Mouse (Mus musculus) intestine, embryonic 15.5 days (tissue): ENCODE results near the gene Snapc5. TPM values are rescaled to one million over a fixed set of nuclear protein-coding genes. Genes with fewer than 3 reads are reported as not detected.
A peak's percentile ranks its signal among the peaks of the same experiment; 100 is the strongest.
"Not testable (repeated sequence)": the region's sequence is repeated elsewhere in the genome, so short reads cannot be mapped to it uniquely, and the experiment has no call there.

Experiments
- ATAC-seq: fragments of 200-750 bp; cut with Nextera tagmentation; 2 replicates; pipeline ENCODE4 v1.8.0; 2017; ENCODE audit warnings: moderate TSS enrichment, moderate library complexity
- H3K27ac ChIP-seq: fragments of 300-500 bp; sonication (generic); 2 replicates; pipeline ENCODE4 v1.5.1; 2015; ENCODE audit warnings: mild to moderate bottlenecking, inconsistent platforms
- H3K27me3 ChIP-seq: fragments of 300-500 bp; sonication (generic); replicated peaks from 2 replicates; pipeline ENCODE4 v1.6.1; 2015; ENCODE audit warnings: inconsistent platforms
- H3K36me3 ChIP-seq: fragments of 300-500 bp; sonication (generic); 2 replicates; pipeline ENCODE4 v1.6.1; 2015; ENCODE audit warnings: inconsistent platforms
- H3K4me1 ChIP-seq: fragments of 300-500 bp; sonication (generic); replicated peaks from 2 replicates; pipeline ENCODE4 v1.6.1; 2015; ENCODE audit warnings: inconsistent platforms
- H3K4me2 ChIP-seq: fragments of 300-500 bp; sonication (generic); replicated peaks from 2 replicates; pipeline ENCODE4 v1.6.1; 2015; ENCODE audit warnings: mild to moderate bottlenecking, inconsistent platforms
- H3K4me3 ChIP-seq: fragments of 300-500 bp; sonication (generic); replicated peaks from 2 replicates; pipeline ENCODE4 v1.5.1; 2015; ENCODE audit warnings: inconsistent platforms
- H3K9ac ChIP-seq: fragments of 300-500 bp; sonication (generic); 2 replicates; pipeline ENCODE4 v1.6.1; 2015; ENCODE audit warnings: inconsistent platforms
- H3K9me3 ChIP-seq: fragments of 300-500 bp; sonication (generic); 2 replicates; pipeline ENCODE4 v1.6.1; 2016; ENCODE audit warnings: inconsistent platforms
- WGBS: fragments of 180-500 bp; shearing (Covaris S2); methylation state at CpG from one replicate; pipeline ENCODE4 v1.1.7; 2015; 5-methylcytosine and 5-hydroxymethylcytosine counted together
- polyA plus RNA-seq: library from polyadenylated mRNA; unstranded; fragments of >200 nt; fragmentation: Nextera tagmentation; extraction: Ambion mirVana; gene quantifications from 2 replicates; pipeline ENCODE4 v1.2.1, GENCODE M21; 2015

Snapc5 gene
- polyA plus RNA-seq, 1 experiment from 2014 or later = 29.3 TPM

DNA sequence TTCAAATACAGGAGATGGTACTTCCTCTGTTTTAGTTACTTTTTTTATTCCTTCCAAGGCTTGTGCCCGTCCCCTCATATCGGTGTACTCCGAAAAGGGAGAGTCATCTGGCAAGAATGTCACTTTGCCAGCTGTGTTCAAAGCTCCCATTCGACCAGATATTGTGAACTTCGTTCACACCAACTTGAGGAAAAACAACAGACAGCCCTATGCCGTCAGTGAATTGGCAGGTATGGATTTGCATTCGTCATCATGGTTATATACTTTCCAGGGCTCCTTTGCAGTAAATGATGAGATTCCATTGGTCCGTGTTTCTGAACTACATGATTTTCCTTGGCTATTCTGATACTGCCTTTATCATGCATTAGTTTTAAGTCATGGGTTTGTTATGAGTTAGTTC lies 4.3 kb upstream of the Snapc5 start:
- H3K9ac ChIP-seq = no peak overlapping the region
- peaks cover 4% of the 10 kb centered on the region; the same call in 1 of the 2 replicates for H3K4me1 ChIP-seq
- peak overlapping the region; percentile 65 for H3K4me2 ChIP-seq
- H3K4me3 ChIP-seq = peak overlapping the region; percentile 83
- no peak overlapping the region for H3K27ac ChIP-seq
- peaks cover 34% of the 10 kb centered on the region for H3K36me3 ChIP-seq
- ATAC-seq = no peak
- H3K9me3 ChIP-seq = no peaks in the 10 kb centered on the region
- 53% methylated on average over 8 of the region's 8 CpGs for WGBS
- no peaks in the 10 kb centered on the region for H3K27me3 ChIP-seq

DNA sequence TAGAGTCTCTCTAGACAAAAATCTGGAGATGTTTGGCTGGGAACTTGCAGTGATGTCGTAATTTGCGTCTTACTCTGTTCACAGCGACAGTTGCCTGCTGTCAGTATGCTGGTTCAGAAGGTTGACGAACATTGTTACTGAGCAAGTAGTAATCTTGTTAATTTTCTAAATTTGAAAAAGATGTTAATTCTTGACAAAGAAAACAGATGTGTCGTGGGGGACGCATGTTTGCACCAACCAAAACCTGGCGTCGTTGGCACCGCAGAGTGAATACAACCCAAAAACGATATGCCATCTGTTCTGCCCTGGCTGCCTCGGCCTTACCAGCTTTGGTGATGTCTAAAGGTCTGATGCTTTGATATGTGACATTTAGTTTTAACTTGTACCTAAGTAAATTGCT lies 3.7 kb upstream of the Snapc5 start:
- H3K9ac ChIP-seq = no peak overlapping the region
- H3K36me3 ChIP-seq = peaks cover 37% of the 10 kb centered on the region
- peaks cover 9% of the 10 kb centered on the region; the same call in 1 of the 2 replicates for H3K4me1 ChIP-seq
- no peaks in the 10 kb centered on the region for H3K9me3 ChIP-seq
- no peak overlapping the region for H3K4me3 ChIP-seq
- no peak overlapping the region for H3K27ac ChIP-seq
- peak overlapping the region; percentile 65; the same call in 1 of the 2 replicates for H3K4me2 ChIP-seq
- WGBS = 88% methylated on average over 11 of the region's 11 CpGs
- ATAC-seq = no peak
- no peaks in the 10 kb centered on the region for H3K27me3 ChIP-seq

DNA sequence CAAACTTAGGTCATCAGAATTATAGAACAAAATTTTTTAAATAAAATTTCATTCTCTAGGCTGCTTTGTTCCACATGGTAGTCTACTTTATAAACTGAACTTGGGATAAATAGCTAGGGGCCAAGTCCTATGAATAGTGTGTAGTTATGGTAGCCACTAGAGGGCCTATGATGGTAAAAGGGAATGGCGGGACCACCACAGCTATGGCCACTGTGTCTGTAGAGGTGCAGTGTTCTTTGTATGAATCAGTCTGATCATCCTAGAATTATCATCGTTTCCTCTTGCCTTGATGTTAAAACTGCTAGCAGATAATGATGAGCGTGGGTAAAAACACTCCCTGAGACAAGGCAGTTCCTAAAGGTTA lies 482 bp upstream of the Snapc5 start:
- peak overlapping the region; percentile 68; the same call in 1 of the 2 replicates for H3K4me3 ChIP-seq
- no peaks in the 10 kb centered on the region for H3K27me3 ChIP-seq
- H3K9ac ChIP-seq = no peak overlapping the region
- peaks cover 6% of the 10 kb centered on the region; the same call in 1 of the 2 replicates for H3K4me1 ChIP-seq
- peaks cover 47% of the 10 kb centered on the region for H3K36me3 ChIP-seq
- H3K27ac ChIP-seq = peak overlapping the region; percentile 91
- peak; percentile 50 for ATAC-seq
- H3K9me3 ChIP-seq = no peaks in the 10 kb centered on the region
- peak overlapping the region; percentile 59 for H3K4me2 ChIP-seq
- 37% methylated on average over 3 of the region's 3 CpGs for WGBS

DNA sequence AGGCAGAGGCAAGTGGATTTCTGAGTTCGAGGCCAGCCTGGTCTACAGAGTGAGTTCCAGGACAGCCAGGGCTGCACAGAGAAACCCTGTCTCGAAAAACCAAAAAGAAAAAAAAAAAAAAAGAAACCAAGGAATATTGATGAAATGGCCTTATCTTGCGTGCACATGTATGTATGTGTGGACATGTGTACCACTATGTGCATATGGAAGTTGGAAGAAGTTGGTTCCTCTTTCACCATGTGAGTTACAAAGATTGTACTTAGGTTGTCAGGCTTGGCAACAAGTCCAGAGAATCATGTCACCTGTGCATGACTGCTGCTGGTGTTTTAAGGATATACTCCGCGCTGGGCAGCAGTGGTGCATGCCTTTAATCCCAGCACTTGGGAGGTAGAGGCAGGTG lies 4.2 kb downstream of the Snapc5 start:
- H3K36me3 ChIP-seq = peaks cover 31% of the 10 kb centered on the region
- not testable (repeated sequence) for H3K4me3 ChIP-seq, ATAC-seq, H3K27me3 ChIP-seq, H3K27ac ChIP-seq, H3K4me1 ChIP-seq, H3K4me2 ChIP-seq, H3K9me3 ChIP-seq, H3K9ac ChIP-seq
- WGBS = 91% methylated on average over 5 of the region's 5 CpGs

- Histone ChIP-seq H3K9me3 (no peaks in the 10 kb centered on the region), H3K27me3 (no peaks in the 10 kb centered on the region), H3K4me2 (no peak overlapping the region), H3K4me1 (peaks cover 6% of the 10 kb centered on the region; the same call in 1 of the 2 replicates), H3K9ac (no peak overlapping the region), H3K27ac (no peak overlapping the region), H3K36me3 (peaks cover 31% of the 10 kb centered on the region), H3K4me3 (no peak overlapping the region)
- WGBS = 93% methylated on average over 5 of the region's 5 CpGs
- no peak for ATAC-seq
Measured at GRCm38 (mm10) chr9:64184166-64184840, 5.2 kb downstream of the Snapc5 start.

- 81% methylated on average over 1 of the region's 1 CpGs for WGBS
- H3K27ac ChIP-seq = no peak overlapping the region
- ATAC-seq = no peak
- peaks cover 27% of the 10 kb centered on the region for H3K36me3 ChIP-seq
- peaks cover 5% of the 10 kb centered on the region; the same call in 1 of the 2 replicates for H3K4me1 ChIP-seq
- no peaks in the 10 kb centered on the region for H3K27me3 ChIP-seq
- no peaks in the 10 kb centered on the region for H3K9me3 ChIP-seq
- H3K4me2 ChIP-seq = no peak overlapping the region
- no peak overlapping the region for H3K9ac ChIP-seq
- H3K4me3 ChIP-seq = no peak overlapping the region
Measured at GRCm38 (mm10) chr9:64193879-64194278, 14.8 kb downstream of the Snapc5 start.

- 66% methylated on average over 4 of the region's 4 CpGs for WGBS
- Histone ChIP-seq H3K27ac (no peak overlapping the region), H3K4me3 (no peak overlapping the region), H3K9me3 (no peaks in the 10 kb centered on the region), H3K27me3 (no peaks in the 10 kb centered on the region), H3K36me3 (peaks cover 24% of the 10 kb centered on the region), H3K4me2 (no peak overlapping the region), H3K4me1 (peaks cover 9% of the 10 kb centered on the region; the same call in 1 of the 2 replicates), H3K9ac (no peak overlapping the region; the same call in 1 of the 2 replicates)
- no peak for ATAC-seq
Measured at GRCm38 (mm10) chr9:64195554-64195953, 16.5 kb downstream of the Snapc5 start.

DNA sequence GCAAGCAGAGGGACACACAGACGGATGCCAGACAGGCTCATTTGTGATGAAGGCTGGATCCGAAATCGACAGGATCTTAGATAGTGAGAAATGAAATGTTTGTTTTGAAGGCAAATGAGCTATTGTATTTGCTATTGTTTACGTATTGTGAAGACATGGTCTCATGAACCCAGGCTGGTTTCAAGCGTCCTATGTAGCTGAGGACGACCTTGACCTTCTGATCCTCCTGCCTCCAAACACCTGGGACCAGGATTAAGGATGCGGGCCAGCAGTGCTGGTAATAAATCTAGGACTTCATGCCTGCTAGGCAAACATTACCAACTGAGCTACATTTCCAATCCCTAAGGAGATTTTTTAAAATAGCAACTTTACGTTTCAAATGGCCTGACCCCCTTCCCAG lies 18.4 kb downstream of the Snapc5 start:
- 76% methylated on average over 8 of the region's 8 CpGs for WGBS
- H3K27ac ChIP-seq = no peak overlapping the region
- peaks cover 13% of the 10 kb centered on the region for H3K36me3 ChIP-seq
- no peaks in the 10 kb centered on the region for H3K9me3 ChIP-seq
- no peak overlapping the region for H3K4me2 ChIP-seq
- H3K9ac ChIP-seq = no peak overlapping the region
- no peak for ATAC-seq
- no peak overlapping the region for H3K4me3 ChIP-seq
- peaks cover 9% of the 10 kb centered on the region; the same call in 1 of the 2 replicates for H3K4me1 ChIP-seq
- no peaks in the 10 kb centered on the region for H3K27me3 ChIP-seq

GRCm38 (mm10) chr9:64198068-64198762 lies 19.1 kb downstream of the Snapc5 start:
- Histone ChIP-seq H3K9ac (no peak overlapping the region), H3K4me2 (no peak overlapping the region), H3K4me3 (no peak overlapping the region), H3K27me3 (no peaks in the 10 kb centered on the region), H3K27ac (peak overlapping the region; percentile 72), H3K9me3 (no peaks in the 10 kb centered on the region), H3K4me1 (peaks cover 9% of the 10 kb centered on the region; the same call in 1 of the 2 replicates), H3K36me3 (peaks cover 8% of the 10 kb centered on the region)
- 0 out of 2 replicates have a peak, but pooled peaks have one; percentile 17 for ATAC-seq
- 91% methylated on average over 5 of the region's 5 CpGs for WGBS

DNA sequence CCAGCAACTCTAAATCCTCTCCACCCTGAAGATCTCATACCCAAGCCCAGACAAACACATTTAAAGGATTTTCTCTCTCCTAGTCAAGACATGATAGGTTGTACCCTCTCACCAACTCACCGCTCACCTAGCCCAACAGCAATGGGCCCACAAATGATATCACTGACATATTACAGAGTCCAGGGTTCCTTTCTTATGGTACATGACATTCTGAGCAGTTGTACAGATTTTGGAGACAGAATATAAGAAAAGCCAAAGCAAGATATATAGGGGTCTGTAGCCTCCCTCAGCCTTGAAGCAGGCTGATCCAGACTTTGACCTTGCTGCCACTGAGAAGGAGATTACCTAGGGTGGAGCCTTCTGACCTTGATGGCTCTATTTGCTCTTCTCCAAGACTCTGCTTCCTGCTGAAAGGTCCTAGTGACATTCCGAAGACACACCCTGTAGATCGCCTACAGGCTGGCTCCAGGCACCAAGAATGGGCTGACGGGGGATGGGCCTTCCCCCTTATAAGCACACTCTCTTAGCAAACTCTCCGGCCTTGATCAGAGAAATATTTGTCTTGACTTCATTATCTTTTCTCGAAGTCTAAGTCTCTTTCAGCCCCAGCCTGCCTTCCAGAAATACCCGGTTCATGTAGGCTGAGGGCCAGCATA lies 19.8 kb downstream of the Snapc5 start:
- H3K4me2 ChIP-seq, H3K9me3 ChIP-seq, H3K9ac ChIP-seq, H3K4me1 ChIP-seq, H3K36me3 ChIP-seq, H3K4me3 ChIP-seq, H3K27me3 ChIP-seq: not testable (repeated sequence)
- WGBS = 68% methylated on average over 7 of the region's 7 CpGs
- peak; percentile 55 for ATAC-seq
- H3K27ac ChIP-seq = peak overlapping the region; percentile 72

- Histone ChIP-seq H3K27me3 (no peaks in the 10 kb centered on the region), H3K9ac (no peak overlapping the region), H3K4me2 (no peak overlapping the region), H3K27ac (peak overlapping the region; percentile 71), H3K4me3 (no peak overlapping the region), H3K4me1 (peaks cover 9% of the 10 kb centered on the region; the same call in 1 of the 2 replicates), H3K36me3 (peaks cover 6% of the 10 kb centered on the region; the same call in 1 of the 2 replicates), H3K9me3 (no peaks in the 10 kb centered on the region)
- peak; percentile 84 for ATAC-seq
- 43% methylated on average over 2 of the region's 2 CpGs for WGBS
Measured at GRCm38 (mm10) chr9:64199897-64200296, 20.8 kb downstream of the Snapc5 start.

DNA sequence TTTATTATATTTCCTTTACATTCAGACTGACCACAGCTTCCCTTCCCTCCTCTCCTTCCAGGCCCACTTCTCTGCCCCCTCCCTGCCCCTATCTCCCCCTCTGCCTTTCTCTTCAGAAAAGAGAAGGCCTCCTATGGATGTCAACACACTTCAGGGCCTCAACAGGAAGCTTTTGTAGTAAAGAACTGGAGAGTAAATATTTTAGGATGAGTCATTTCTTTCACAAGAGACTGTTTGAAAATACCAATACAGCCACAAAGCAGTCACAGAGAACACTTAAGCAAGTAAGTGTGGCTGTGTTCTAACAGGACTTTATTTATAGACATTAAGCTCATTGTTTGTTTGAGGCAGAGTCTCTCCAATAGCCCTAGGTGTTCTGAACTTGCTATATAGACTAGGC lies 23.3 kb downstream of the Snapc5 start:
- Histone ChIP-seq H3K4me1 (peaks cover 9% of the 10 kb centered on the region; the same call in 1 of the 2 replicates), H3K27ac (no peak overlapping the region; the same call in 1 of the 2 replicates)

More for the DNA sequence above, 23.3 kb downstream of the Snapc5 start:
- no peaks in the 10 kb centered on the region for H3K9me3 ChIP-seq
- no peak overlapping the region for H3K4me3 ChIP-seq
- H3K27me3 ChIP-seq = no peaks in the 10 kb centered on the region
- no peak overlapping the region for H3K4me2 ChIP-seq
- ATAC-seq = no peak
- peaks cover 12% of the 10 kb centered on the region; the same call in 1 of the 2 replicates for H3K36me3 ChIP-seq
- no peak overlapping the region for H3K9ac ChIP-seq
